Mouse (Mus musculus): ENCODE data around the gene Ppp4r3b.

Gene Ppp4r3b

GRCm38 (mm10) chr11:29238047-29238446, 65.4 kb downstream of the Ppp4r3b start:
- no peak for DNase-seq (ENCODE audit: low read depth, low spot score)

GRCm38 (mm10) chr11:29238551-29238950, 65.9 kb downstream of the Ppp4r3b start:
- DNase-seq (ENCODE audit: low read depth, low spot score), result no peak

- no peak for DNase-seq (ENCODE audit: low read depth, low spot score)
Measured at GRCm38 (mm10) chr11:29239353-29239752, 66.7 kb downstream of the Ppp4r3b start.

GRCm38 (mm10) chr11:29241961-29242360, 69.3 kb downstream of the Ppp4r3b start:
- no peak for DNase-seq (ENCODE audit: low read depth, low spot score)

- no peak for DNase-seq (ENCODE audit: low read depth, low spot score)
Measured at GRCm38 (mm10) chr11:29245988-29246387, 73.3 kb downstream of the Ppp4r3b start.

- DNase-seq (ENCODE audit: low read depth, low spot score), result peak; percentile 96
Measured at GRCm38 (mm10) chr11:29246883-29247650, 74.4 kb downstream of the Ppp4r3b start, which contains the start of gene Cfap36. Gene Cfap36 (minus strand): TSS chr11:29247409.

GRCm38 (mm10) chr11:29247725-29248124, 75.0 kb downstream of the Ppp4r3b start:
- DNase-seq (ENCODE audit: low read depth, low spot score), result no peak

GRCm38 (mm10) chr11:29248386-29248785, 75.7 kb downstream of the Ppp4r3b start:
- no peak for DNase-seq (ENCODE audit: low read depth, low spot score)

GRCm38 (mm10) chr11:29254643-29255042, 82.0 kb downstream of the Ppp4r3b start:
- DNase-seq (ENCODE audit: low read depth, low spot score), result no peak

- no peak for DNase-seq (ENCODE audit: low read depth, low spot score)
Measured at GRCm38 (mm10) chr11:29267824-29268223, 95.1 kb downstream of the Ppp4r3b start.

All from WW6 (cell line).